Mouse (Mus musculus) G1E (cell line): ENCODE measurements around the gene Plcd3.

ENCODE experiments used
- CTCF ChIP-seq: IDR thresholded peaks from 2 replicates; pipeline ENCODE4 v1.5.1; 2012; ENCODE audit warnings: low read depth, low read length, inconsistent platforms, mixed read lengths
- GATA1 ChIP-seq: IDR thresholded peaks from 2 replicates; pipeline ENCODE4 v1.6.1; 2012; ENCODE audit warnings: borderline replicate concordance, low read length, inconsistent platforms, mixed read lengths
- GATA2 ChIP-seq: IDR thresholded peaks from 2 replicates; pipeline ENCODE4 v1.6.1; 2012; ENCODE audit warnings: low read depth, low read length, inconsistent platforms, borderline replicate concordance

DNA sequence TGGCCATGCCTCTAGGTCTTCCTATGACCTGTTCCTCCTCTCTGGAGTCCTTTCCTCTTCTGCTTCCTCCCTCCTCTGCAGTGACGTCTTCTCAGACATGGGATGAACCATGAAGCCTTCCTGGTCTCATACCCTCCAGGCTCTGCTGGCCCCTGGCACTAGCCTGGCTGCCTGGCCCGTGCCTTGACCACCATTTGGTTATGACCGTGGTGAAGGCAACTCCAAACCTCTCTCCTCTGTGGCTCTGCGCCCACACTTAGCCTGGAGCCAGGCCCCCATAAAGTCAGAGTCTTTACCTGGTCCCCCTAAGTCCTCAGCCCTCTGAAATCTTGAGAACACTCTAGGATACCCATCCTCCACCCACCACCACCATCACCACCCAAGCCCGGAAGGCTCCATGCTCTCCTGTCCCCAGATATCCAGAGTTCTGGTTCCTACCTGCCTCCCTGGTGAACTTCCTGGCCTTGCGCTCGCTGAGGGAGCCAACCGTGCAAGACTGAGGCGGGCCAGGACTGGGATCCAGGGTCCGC lies 27.3 kb downstream of the Plcd3 start:
- TF ChIP-seq GATA1, result no peak
- TF ChIP-seq CTCF, result no peak
- no peak for TF ChIP-seq GATA2
